Mouse (Mus musculus): ENCODE results near the gene Chil4. TPM values are rescaled to one million over a fixed set of nuclear protein-coding genes. Genes with fewer than 3 reads are reported as not detected.
"Not testable (repeated sequence)": the region's sequence is repeated elsewhere in the genome, so short reads cannot be mapped to it uniquely, and the experiment has no call there.

Gene Chil4
- polyA plus RNA-seq (2014; fragmentation: Nextera tagmentation; extraction: Ambion mirVana): not detected in 2 replicates

DNA sequence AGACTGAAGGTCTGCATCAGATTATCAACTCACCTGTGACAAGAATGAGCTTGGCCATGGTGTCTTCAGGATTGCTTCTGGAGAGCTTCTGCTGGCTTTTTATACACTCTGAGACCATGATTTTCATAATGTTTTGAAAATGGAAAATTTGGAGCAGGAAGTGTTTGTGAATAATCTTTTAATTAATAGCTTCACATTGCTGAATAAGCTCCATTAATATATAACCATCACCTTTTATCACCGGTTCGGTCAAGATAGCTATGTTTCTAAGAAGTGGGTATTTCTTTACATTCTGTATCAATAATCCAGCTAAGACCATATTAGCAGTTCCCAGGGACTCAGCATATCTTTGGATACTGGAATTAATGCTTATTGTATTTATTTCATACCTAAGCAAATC, at the start of gene Chil4:
Gene Chil4, minus strand, starts transcription at position 101 of the 400 bp plus-strand sequence.
- no peak within 1 kb of the TSS for H3K9ac ChIP-seq (ENCODE audit: low read length)
- no peak within 1 kb of the TSS for H3K4me3 ChIP-seq (ENCODE audit: low read depth, low read length)
- H3K27ac ChIP-seq (ENCODE audit: low read depth, low read length): no peak within 1 kb of the TSS
- H3K9me3 ChIP-seq (ENCODE audit: control insufficient read depth, low read length): no peaks in the 10 kb centered on the region
- ATAC-seq (ENCODE audit: low FRiP score): no peak
- H3K4me2 ChIP-seq: no peak within 1 kb of the TSS
- DNase-seq (ENCODE audit: low spot score, missing footprints): no peak
- WGBS: 84% methylated on average over 2 of the region's 2 CpGs
- H3K4me1 ChIP-seq (ENCODE audit: control insufficient read depth, insufficient read depth, low read length): no peaks in the 10 kb centered on the region
- H3K27me3 ChIP-seq (ENCODE audit: control insufficient read depth, insufficient read depth, low read length): no peaks in the 10 kb centered on the region
- no peaks in the 10 kb centered on the region for H3K36me3 ChIP-seq (ENCODE audit: control insufficient read depth, insufficient read depth, low read length)

DNA sequence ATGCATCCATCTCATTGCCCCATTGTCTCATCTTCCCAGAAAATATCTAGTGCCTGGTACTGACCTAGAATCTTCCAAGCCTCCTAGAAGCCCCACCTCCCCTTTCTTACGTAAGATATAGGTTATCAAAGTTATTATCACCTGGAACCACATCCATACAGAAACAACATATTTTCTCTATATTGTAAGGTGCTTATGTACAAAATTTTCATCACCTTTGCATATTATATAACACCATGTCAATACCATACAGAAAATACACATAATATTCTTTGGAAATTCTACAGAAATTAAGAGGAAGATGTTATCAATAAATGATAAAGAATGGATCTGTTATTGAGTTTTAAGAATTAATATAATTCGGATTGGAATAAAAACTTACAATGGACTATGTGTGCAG, 46.5 kb upstream of the Chil4 start:
- no peaks in the 10 kb centered on the region for H3K36me3 ChIP-seq (ENCODE audit: control insufficient read depth, insufficient read depth, low read length)
- no peak overlapping the region for H3K4me2 ChIP-seq
- H3K27me3 ChIP-seq (ENCODE audit: control insufficient read depth, insufficient read depth, low read length): no peaks in the 10 kb centered on the region
- no peak overlapping the region for H3K27ac ChIP-seq (ENCODE audit: low read depth, low read length)
- 86% methylated on average over 2 of the region's 2 CpGs for WGBS
- no peak overlapping the region for H3K9ac ChIP-seq (ENCODE audit: low read length)
- H3K4me1 ChIP-seq (ENCODE audit: control insufficient read depth, insufficient read depth, low read length): no peaks in the 10 kb centered on the region
- ATAC-seq (ENCODE audit: low FRiP score) (no peak), DNase-seq (ENCODE audit: low spot score, missing footprints) (no peak)
- H3K9me3 ChIP-seq (ENCODE audit: control insufficient read depth, low read length): no peaks in the 10 kb centered on the region
- H3K4me3 ChIP-seq (ENCODE audit: low read depth, low read length): no peak overlapping the region

- no peak for ATAC-seq (ENCODE audit: low FRiP score)
- no peak overlapping the region for H3K4me2 ChIP-seq
- H3K4me1 ChIP-seq (ENCODE audit: control insufficient read depth, insufficient read depth, low read length): no peaks in the 10 kb centered on the region
- no peaks in the 10 kb centered on the region for H3K9me3 ChIP-seq (ENCODE audit: control insufficient read depth, low read length)
- no peak overlapping the region for H3K4me3 ChIP-seq (ENCODE audit: low read depth, low read length)
- H3K9ac ChIP-seq (ENCODE audit: low read length): no peak overlapping the region
- no peak overlapping the region for H3K27ac ChIP-seq (ENCODE audit: low read depth, low read length)
- no peaks in the 10 kb centered on the region for H3K27me3 ChIP-seq (ENCODE audit: control insufficient read depth, insufficient read depth, low read length)
- no peak for DNase-seq (ENCODE audit: low spot score, missing footprints)
- no peaks in the 10 kb centered on the region for H3K36me3 ChIP-seq (ENCODE audit: control insufficient read depth, insufficient read depth, low read length)
These were observed 45.5 kb upstream of the Chil4 start for GRCm38 (mm10) chr3:106264854-106265253.

DNA sequence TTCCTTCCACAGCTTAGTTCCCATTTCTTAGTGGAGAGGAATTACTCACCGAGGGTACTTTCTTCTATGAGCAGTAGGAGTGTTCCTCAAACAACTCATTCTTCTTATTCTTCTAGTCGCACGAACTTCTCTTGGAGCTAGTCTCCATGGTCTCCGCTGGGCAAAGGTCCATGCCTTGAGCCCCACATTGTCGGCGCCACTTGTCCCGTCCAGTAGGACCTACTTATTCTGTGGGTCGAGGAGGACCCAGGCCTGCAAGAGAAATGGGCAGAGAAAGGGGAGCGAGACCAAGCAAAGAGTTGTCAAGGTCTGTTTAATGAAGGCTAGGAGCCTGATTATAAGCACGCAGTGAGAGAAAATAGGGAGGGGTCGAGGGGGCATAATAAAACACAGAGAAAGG, 37.8 kb upstream of the Chil4 start:
- WGBS: 90% methylated on average over 11 of the region's 11 CpGs
- not testable (repeated sequence) for H3K27ac ChIP-seq (ENCODE audit: low read depth, low read length); H3K9ac ChIP-seq (ENCODE audit: low read length); H3K36me3 ChIP-seq (ENCODE audit: control insufficient read depth, insufficient read depth, low read length); DNase-seq (ENCODE audit: low spot score, missing footprints); H3K27me3 ChIP-seq (ENCODE audit: control insufficient read depth, insufficient read depth, low read length); H3K4me1 ChIP-seq (ENCODE audit: control insufficient read depth, insufficient read depth, low read length); H3K4me2 ChIP-seq; H3K4me3 ChIP-seq (ENCODE audit: low read depth, low read length)
- peaks cover 23% of the 10 kb centered on the region for H3K9me3 ChIP-seq (ENCODE audit: control insufficient read depth, low read length)
- peak; percentile 57; the same call in 1 of the 2 replicates for ATAC-seq (ENCODE audit: low FRiP score)

GRCm38 (mm10) chr3:106252719-106253118, 33.4 kb upstream of the Chil4 start:
- 85% methylated on average over 6 of the region's 6 CpGs for WGBS

GRCm38 (mm10) chr3:106250763-106251399, 31.6 kb upstream of the Chil4 start:
- not testable (repeated sequence) for H3K27me3 ChIP-seq (ENCODE audit: control insufficient read depth, insufficient read depth, low read length); H3K4me1 ChIP-seq (ENCODE audit: control insufficient read depth, insufficient read depth, low read length); H3K4me3 ChIP-seq (ENCODE audit: low read depth, low read length); H3K27ac ChIP-seq (ENCODE audit: low read depth, low read length); H3K9ac ChIP-seq (ENCODE audit: low read length); H3K4me2 ChIP-seq; H3K36me3 ChIP-seq (ENCODE audit: control insufficient read depth, insufficient read depth, low read length)
- ATAC-seq (ENCODE audit: low FRiP score) (peak; percentile 95), DNase-seq (ENCODE audit: low spot score, missing footprints) (peak; percentile 88)
- H3K9me3 ChIP-seq (ENCODE audit: control insufficient read depth, low read length): peaks cover 21% of the 10 kb centered on the region; the same call in 1 of the 2 replicates
- WGBS: 27% methylated on average over 5 of the region's 5 CpGs

More at GRCm38 (mm10) chr3:106252719-106253118, 33.4 kb upstream of the Chil4 start:
- Histone ChIP-seq H3K36me3 (ENCODE audit: control insufficient read depth, insufficient read depth, low read length) (no peaks in the 10 kb centered on the region), H3K27me3 (ENCODE audit: control insufficient read depth, insufficient read depth, low read length) (no peaks in the 10 kb centered on the region), H3K4me3 (ENCODE audit: low read depth, low read length) (no peak overlapping the region), H3K4me1 (ENCODE audit: control insufficient read depth, insufficient read depth, low read length) (no peaks in the 10 kb centered on the region), H3K27ac (ENCODE audit: low read depth, low read length) (no peak overlapping the region), H3K9ac (ENCODE audit: low read length) (no peak overlapping the region), H3K9me3 (ENCODE audit: control insufficient read depth, low read length) (peaks cover 25% of the 10 kb centered on the region), H3K4me2 (no peak overlapping the region)
- DNase-seq (ENCODE audit: low spot score, missing footprints) (no peak), ATAC-seq (ENCODE audit: low FRiP score) (no peak)

- 90% methylated on average over 9 of the region's 9 CpGs for WGBS
- not testable (repeated sequence) for ATAC-seq (ENCODE audit: low FRiP score)
These were observed 28.1 kb upstream of the Chil4 start for GRCm38 (mm10) chr3:106247369-106247768.

GRCm38 (mm10) chr3:106240210-106240609, 20.9 kb upstream of the Chil4 start:
- not testable (repeated sequence) for DNase-seq (ENCODE audit: low spot score, missing footprints); H3K4me1 ChIP-seq (ENCODE audit: control insufficient read depth, insufficient read depth, low read length); ATAC-seq (ENCODE audit: low FRiP score); H3K27ac ChIP-seq (ENCODE audit: low read depth, low read length); H3K36me3 ChIP-seq (ENCODE audit: control insufficient read depth, insufficient read depth, low read length); H3K4me3 ChIP-seq (ENCODE audit: low read depth, low read length); H3K4me2 ChIP-seq; H3K9ac ChIP-seq (ENCODE audit: low read length); H3K9me3 ChIP-seq (ENCODE audit: control insufficient read depth, low read length); H3K27me3 ChIP-seq (ENCODE audit: control insufficient read depth, insufficient read depth, low read length)
- WGBS: 85% methylated on average over 1 of the region's 1 CpGs

More at GRCm38 (mm10) chr3:106247369-106247768, 28.1 kb upstream of the Chil4 start:
- peaks cover 11% of the 10 kb centered on the region; the same call in 1 of the 2 replicates for H3K9me3 ChIP-seq (ENCODE audit: control insufficient read depth, low read length)
- not testable (repeated sequence) for H3K4me2 ChIP-seq; H3K36me3 ChIP-seq (ENCODE audit: control insufficient read depth, insufficient read depth, low read length); H3K4me1 ChIP-seq (ENCODE audit: control insufficient read depth, insufficient read depth, low read length); H3K27me3 ChIP-seq (ENCODE audit: control insufficient read depth, insufficient read depth, low read length); H3K4me3 ChIP-seq (ENCODE audit: low read depth, low read length); H3K9ac ChIP-seq (ENCODE audit: low read length); DNase-seq (ENCODE audit: low spot score, missing footprints); H3K27ac ChIP-seq (ENCODE audit: low read depth, low read length)

GRCm38 (mm10) chr3:106239196-106239791, 20.0 kb upstream of the Chil4 start:
- H3K27me3 ChIP-seq (ENCODE audit: control insufficient read depth, insufficient read depth, low read length): no peaks in the 10 kb centered on the region
- H3K27ac ChIP-seq (ENCODE audit: low read depth, low read length): no peak overlapping the region
- no peaks in the 10 kb centered on the region for H3K36me3 ChIP-seq (ENCODE audit: control insufficient read depth, insufficient read depth, low read length)
- no peak for DNase-seq (ENCODE audit: low spot score, missing footprints)
- peak; percentile 33 for ATAC-seq (ENCODE audit: low FRiP score)
- H3K4me3 ChIP-seq (ENCODE audit: low read depth, low read length): no peak overlapping the region
- WGBS: 92% methylated on average over 5 of the region's 5 CpGs
- H3K4me1 ChIP-seq (ENCODE audit: control insufficient read depth, insufficient read depth, low read length): no peaks in the 10 kb centered on the region
- H3K9ac ChIP-seq (ENCODE audit: low read length): no peak overlapping the region
- peaks cover 5% of the 10 kb centered on the region; the same call in 1 of the 2 replicates for H3K9me3 ChIP-seq (ENCODE audit: control insufficient read depth, low read length)
- H3K4me2 ChIP-seq: no peak overlapping the region
